Mouse (Mus musculus): ENCODE measurements around the gene Tmem43.

DNA sequence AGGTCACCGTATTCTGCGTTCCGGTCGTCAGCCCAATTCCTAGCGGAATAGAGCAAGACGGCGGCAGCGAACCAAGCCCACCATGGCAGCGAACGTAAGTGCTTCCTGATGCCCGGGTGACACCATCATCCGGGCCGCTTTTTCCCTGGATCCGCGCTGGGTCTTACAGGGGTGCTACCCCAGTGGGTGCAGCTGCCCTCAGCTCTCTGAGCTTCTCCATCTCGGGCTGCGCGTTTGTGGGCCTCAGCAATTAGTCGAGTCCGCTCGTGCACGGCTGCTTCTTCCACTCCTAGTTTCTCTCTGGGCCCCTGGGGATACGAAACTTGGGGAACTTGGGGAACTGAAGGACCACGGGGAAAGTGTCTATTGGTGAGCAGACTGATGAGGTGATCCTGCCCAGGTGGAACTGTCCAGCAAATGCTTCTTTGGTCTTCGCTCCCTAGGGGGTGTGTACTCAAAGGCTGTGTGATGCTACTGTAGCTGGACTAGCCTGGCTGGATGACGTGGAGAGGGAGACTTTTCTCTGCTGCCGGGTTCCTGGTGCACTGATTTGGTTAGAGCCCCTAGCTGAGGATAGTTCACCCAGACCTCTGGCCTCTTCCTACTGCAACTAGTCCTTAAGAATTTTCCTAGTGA, 420 bp downstream of the Tmem43 start:
- TF ChIP-seq ELF1 (IDR thresholded peaks at IDR 0.05; ENCODE audit: low read depth, low read length) (no peak), ETS1 (IDR thresholded peaks at IDR 0.05; ENCODE audit: low read depth, low read length) (no peak), MAFK (IDR thresholded peaks at IDR 0.05; ENCODE audit: borderline replicate concordance, low read depth, low read length) (no peak), POLR2A (IDR thresholded peaks at IDR 0.05; ENCODE audit: control insufficient read depth in 1 of 2, insufficient read depth in 1 of 2, low read depth in 1 of 2, low read length in 2 of 2, poor library complexity in 1 of 2) (no peak)
